Mouse (Mus musculus) splenic B cell, adult 2 months (primary cell): ENCODE measurements at regions not wholly inside any gene's neighbourhood (a gene's known extent, or its start where the extent isn't known, plus 50 kb on each side); places are given as distances from the start of the nearest gene placed in this dataset.

Source experiments
- DNase-seq: peaks from one replicate; pipeline ENCODE4 v3.0.0-alpha.2; 2011; ENCODE audit warnings: low read depth, low spot score
- H3K27me3 ChIP-seq: 2 replicates; pipeline ENCODE4 v1.6.1; 2012; ENCODE audit warnings: mild to moderate bottlenecking, low read length, moderate library complexity, mixed read lengths; ENCODE audit not compliant: control insufficient read depth, poor library complexity, insufficient read depth, severe bottlenecking
- H3K36me3 ChIP-seq: 2 replicates; pipeline ENCODE4 v1.6.1; 2012; ENCODE audit warnings: mild to moderate bottlenecking, low read length, moderate library complexity, mixed read lengths; ENCODE audit not compliant: control insufficient read depth, poor library complexity, insufficient read depth, severe bottlenecking

- no peaks in the 10 kb centered on the region for H3K36me3 ChIP-seq
- H3K27me3 ChIP-seq, result no peaks in the 10 kb centered on the region
- DNase-seq, result no peak
Measured at GRCm38 (mm10) chr11:71512271-71513066, 237.3 kb upstream of the Wscd1 start.

- DNase-seq, result no peak
- no peaks in the 10 kb centered on the region for H3K36me3 ChIP-seq
- no peaks in the 10 kb centered on the region for H3K27me3 ChIP-seq
Measured at GRCm38 (mm10) chr11:71513067-71513350, 236.7 kb upstream of the Wscd1 start.

- Histone ChIP-seq H3K27me3 (no peaks in the 10 kb centered on the region), H3K36me3 (no peaks in the 10 kb centered on the region)
- DNase-seq, result no peak
Measured at GRCm38 (mm10) chr11:71515264-71515663, 234.5 kb upstream of the Wscd1 start.

GRCm38 (mm10) chr11:71517377-71517776, 232.3 kb upstream of the Wscd1 start:
- DNase-seq, result no peak
- no peaks in the 10 kb centered on the region for H3K36me3 ChIP-seq
- no peaks in the 10 kb centered on the region for H3K27me3 ChIP-seq

GRCm38 (mm10) chr11:71527691-71528090, 222.0 kb upstream of the Wscd1 start:
- Histone ChIP-seq H3K27me3 (no peaks in the 10 kb centered on the region), H3K36me3 (no peaks in the 10 kb centered on the region)
- DNase-seq, result no peak

- Histone ChIP-seq H3K27me3 (no peaks in the 10 kb centered on the region), H3K36me3 (no peaks in the 10 kb centered on the region)
- no peak for DNase-seq
Measured at GRCm38 (mm10) chr11:71528588-71528987, 221.1 kb upstream of the Wscd1 start.

GRCm38 (mm10) chr11:71541178-71541845, 208.4 kb upstream of the Wscd1 start:
- Histone ChIP-seq H3K27me3 (no peaks in the 10 kb centered on the region), H3K36me3 (no peaks in the 10 kb centered on the region)
- no peak for DNase-seq

- no peaks in the 10 kb centered on the region for H3K27me3 ChIP-seq
- no peak for DNase-seq
Measured at GRCm38 (mm10) chr11:71557412-71557811, 192.3 kb upstream of the Wscd1 start.

GRCm38 (mm10) chr11:71564831-71565230, 184.9 kb upstream of the Wscd1 start:
- H3K36me3 ChIP-seq, result no peaks in the 10 kb centered on the region
- DNase-seq, result no peak
- H3K27me3 ChIP-seq, result no peaks in the 10 kb centered on the region

More at GRCm38 (mm10) chr11:71557412-71557811, 192.3 kb upstream of the Wscd1 start:
- H3K36me3 ChIP-seq, result no peaks in the 10 kb centered on the region

GRCm38 (mm10) chr11:71576801-71577200, 172.9 kb upstream of the Wscd1 start:
- DNase-seq, result no peak
- Histone ChIP-seq H3K27me3 (no peaks in the 10 kb centered on the region), H3K36me3 (no peaks in the 10 kb centered on the region)

- no peaks in the 10 kb centered on the region for H3K36me3 ChIP-seq
Measured at GRCm38 (mm10) chr11:71581775-71582174, 167.9 kb upstream of the Wscd1 start.

GRCm38 (mm10) chr11:71591014-71591413, 158.7 kb upstream of the Wscd1 start:
- Histone ChIP-seq H3K36me3 (no peaks in the 10 kb centered on the region), H3K27me3 (no peaks in the 10 kb centered on the region)
- no peak for DNase-seq

More at GRCm38 (mm10) chr11:71581775-71582174, 167.9 kb upstream of the Wscd1 start:
- no peak for DNase-seq
- no peaks in the 10 kb centered on the region for H3K27me3 ChIP-seq

- no peaks in the 10 kb centered on the region for H3K27me3 ChIP-seq
- no peaks in the 10 kb centered on the region for H3K36me3 ChIP-seq
- no peak for DNase-seq
Measured at GRCm38 (mm10) chr11:71594250-71594847, 155.4 kb upstream of the Wscd1 start.

GRCm38 (mm10) chr11:71597709-71598108, 152.0 kb upstream of the Wscd1 start:
- H3K27me3 ChIP-seq, result no peaks in the 10 kb centered on the region
- no peak for DNase-seq
- no peaks in the 10 kb centered on the region for H3K36me3 ChIP-seq

- Histone ChIP-seq H3K27me3 (no peaks in the 10 kb centered on the region; the same call in 1 of the 2 replicates), H3K36me3 (no peaks in the 10 kb centered on the region)
- no peak for DNase-seq
Measured at GRCm38 (mm10) chr11:71610782-71611181, 138.9 kb upstream of the Wscd1 start.
